Mouse (Mus musculus) limb, embryonic 12.5 days (tissue): ENCODE results near the gene Ppm1n. TPM values are rescaled to one million over a fixed set of nuclear protein-coding genes. Genes with fewer than 3 reads are reported as not detected.
"Not testable (repeated sequence)": the region's sequence is repeated elsewhere in the genome, so short reads cannot be mapped to it uniquely, and the experiment has no call there.

Source experiments
- ATAC-seq: fragments of 200-750 bp; cut with Nextera tagmentation; 2 replicates; pipeline ENCODE4 v1.8.0; 2017; ENCODE audit warnings: low read depth, moderate TSS enrichment; ENCODE audit not compliant: insufficient number of reproducible peaks, insufficient read depth, low FRiP score, low TSS enrichment
- H3K27ac ChIP-seq: fragments of 300-500 bp; sonication (generic); 2 replicates; pipeline ENCODE4 v1.5.1; 2016; ENCODE audit warnings: mild to moderate bottlenecking, moderate library complexity
- H3K27me3 ChIP-seq: fragments of 300-500 bp; sonication (generic); 2 replicates; pipeline ENCODE4 v1.6.1; 2016; ENCODE audit warnings: mild to moderate bottlenecking, moderate library complexity
- H3K36me3 ChIP-seq: fragments of 300-500 bp; sonication (generic); 2 replicates; pipeline ENCODE4 v1.6.1; 2016; ENCODE audit warnings: mild to moderate bottlenecking, moderate library complexity
- H3K4me1 ChIP-seq: fragments of 300-500 bp; sonication (generic); replicated peaks from 2 replicates; pipeline ENCODE4 v1.6.1; 2016
- H3K4me2 ChIP-seq: fragments of 300-500 bp; sonication (generic); 2 replicates; pipeline ENCODE4 v1.6.1; 2016; ENCODE audit warnings: mild to moderate bottlenecking, moderate library complexity
- H3K4me3 ChIP-seq: fragments of 300-500 bp; sonication (generic); replicated peaks from 2 replicates; pipeline ENCODE4 v1.5.1; 2016; ENCODE audit warnings: mild to moderate bottlenecking
- H3K9ac ChIP-seq: fragments of 300-500 bp; sonication (generic); replicated peaks from 2 replicates; pipeline ENCODE4 v1.6.1; 2016; ENCODE audit warnings: mild to moderate bottlenecking, moderate library complexity
- H3K9me3 ChIP-seq: fragments of 300-500 bp; sonication (generic); 2 replicates; pipeline ENCODE4 v1.6.1; 2016; ENCODE audit warnings: mild to moderate bottlenecking, moderate library complexity
- WGBS: fragments of 180-500 bp; shearing (Covaris S2); methylation state at CpG from one replicate; pipeline ENCODE4 v1.1.7; 2016; 5-methylcytosine and 5-hydroxymethylcytosine counted together
- polyA plus RNA-seq: library from polyadenylated mRNA; unstranded; fragments of >200 nt; fragmentation: Nextera tagmentation; extraction: Ambion mirVana; gene quantifications from 2 replicates; pipeline ENCODE4 v1.2.1, GENCODE M21; 2016

Gene Ppm1n
- polyA plus RNA-seq, 1 experiment from 2014 or later: not detected

GRCm38 (mm10) chr7:19299194-19299593 lies 19.3 kb upstream of the Ppm1n start:
- WGBS: 26% methylated on average over 3 of the region's 3 CpGs

DNA sequence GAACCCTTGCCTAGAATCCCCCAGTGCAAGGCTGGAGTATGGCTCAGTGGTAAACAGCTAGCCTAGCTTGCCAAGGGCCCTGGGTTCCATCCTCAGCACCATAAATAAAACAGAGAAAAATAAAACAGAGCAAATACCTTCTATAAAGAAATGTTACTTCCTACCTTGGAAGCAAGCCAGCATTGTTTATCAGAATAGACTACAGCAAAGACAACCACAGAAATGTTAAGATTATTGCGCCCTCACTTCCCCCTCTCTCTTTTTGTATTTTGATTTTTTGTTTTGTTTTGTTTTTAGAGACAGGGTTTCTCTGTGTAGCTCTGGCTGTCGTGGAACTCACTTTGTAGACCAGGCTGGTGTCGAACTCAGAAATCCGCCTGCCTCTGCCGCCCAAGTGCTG lies 17.9 kb upstream of the Ppm1n start:
- 88% methylated on average over 5 of the region's 5 CpGs for WGBS
- Histone ChIP-seq H3K36me3 (no peaks in the 10 kb centered on the region), H3K4me1 (peaks cover 13% of the 10 kb centered on the region; the same call in 1 of the 2 replicates), H3K9ac (no peak overlapping the region), H3K9me3 (no peaks in the 10 kb centered on the region), H3K4me3 (no peak overlapping the region), H3K27ac (no peak overlapping the region), H3K27me3 (peaks cover 17% of the 10 kb centered on the region), H3K4me2 (no peak overlapping the region)
- no peak for ATAC-seq

More at GRCm38 (mm10) chr7:19299194-19299593, 19.3 kb upstream of the Ppm1n start:
- H3K9ac ChIP-seq: no peak overlapping the region
- H3K4me3 ChIP-seq: no peak overlapping the region
- no peak for ATAC-seq
- H3K4me1 ChIP-seq: peaks cover 21% of the 10 kb centered on the region; the same call in 1 of the 2 replicates
- no peak overlapping the region for H3K4me2 ChIP-seq
- no peaks in the 10 kb centered on the region for H3K36me3 ChIP-seq
- no peaks in the 10 kb centered on the region for H3K9me3 ChIP-seq
- no peak overlapping the region for H3K27ac ChIP-seq
- peaks cover 31% of the 10 kb centered on the region for H3K27me3 ChIP-seq

- ATAC-seq: no peak
- Histone ChIP-seq H3K9me3 (no peaks in the 10 kb centered on the region), H3K27me3 (peaks cover 9% of the 10 kb centered on the region), H3K9ac (no peak overlapping the region), H3K36me3 (no peaks in the 10 kb centered on the region), H3K4me2 (no peak overlapping the region), H3K4me1 (peaks cover 13% of the 10 kb centered on the region; the same call in 1 of the 2 replicates), H3K4me3 (no peak overlapping the region), H3K27ac (no peak overlapping the region)
- WGBS: 85% methylated on average over 6 of the region's 6 CpGs
Observed at GRCm38 (mm10) chr7:19297034-19297433, 17.2 kb upstream of the Ppm1n start.

- no peaks in the 10 kb centered on the region for H3K9me3 ChIP-seq
- peak overlapping the region; percentile 61 for H3K9ac ChIP-seq
- H3K27me3 ChIP-seq: no peaks in the 10 kb centered on the region
- ATAC-seq: peak; percentile 60; the same call in 1 of the 2 replicates
- H3K36me3 ChIP-seq: no peaks in the 10 kb centered on the region
- peaks cover 17% of the 10 kb centered on the region for H3K4me1 ChIP-seq
- no peak overlapping the region for H3K27ac ChIP-seq
- peak overlapping the region; percentile 36 for H3K4me3 ChIP-seq
- WGBS: 14% methylated on average over 22 of the region's 22 CpGs
- H3K4me2 ChIP-seq: peak overlapping the region; percentile 57
Observed at GRCm38 (mm10) chr7:19295503-19296185, 15.8 kb upstream of the Ppm1n start.

DNA sequence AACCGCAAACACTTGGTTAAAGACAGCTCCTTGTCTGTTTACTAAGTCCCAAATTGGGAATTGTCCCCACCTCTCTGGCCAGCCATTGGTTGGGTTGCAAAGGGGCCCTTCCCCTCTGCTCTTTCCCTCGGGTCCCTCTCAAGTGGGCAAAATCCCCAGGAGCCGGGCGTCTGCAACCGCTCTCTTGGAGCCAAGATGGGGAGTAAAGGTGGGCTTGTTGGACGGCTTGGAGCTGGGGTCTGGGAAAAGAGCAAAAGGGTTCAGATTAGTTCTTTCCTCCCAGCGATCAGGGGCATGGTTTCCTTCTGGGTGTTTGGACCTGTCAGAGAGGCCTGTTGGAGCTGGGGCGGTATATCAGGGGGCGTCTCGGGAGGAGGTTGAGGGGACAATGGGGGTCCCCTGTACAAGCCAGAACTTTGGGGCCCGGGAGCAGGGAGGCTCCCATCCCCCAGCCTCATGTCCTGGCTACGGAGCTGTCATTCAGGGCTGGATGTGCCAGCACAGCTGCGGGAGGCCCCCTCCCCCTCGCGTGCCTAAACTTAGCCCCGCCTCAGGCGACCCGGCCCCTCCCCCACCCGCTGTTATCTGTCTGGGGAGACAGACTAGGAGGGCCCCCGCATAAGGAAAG lies 11.2 kb upstream of the Ppm1n start:
- H3K4me1 ChIP-seq: peaks cover 18% of the 10 kb centered on the region
- H3K27me3 ChIP-seq: no peaks in the 10 kb centered on the region
- H3K4me3 ChIP-seq: peak overlapping the region; percentile 36
- H3K27ac ChIP-seq: peak overlapping the region; percentile 46; the same call in 1 of the 2 replicates
- ATAC-seq: peak; percentile 33; the same call in 1 of the 2 replicates
- no peaks in the 10 kb centered on the region for H3K36me3 ChIP-seq
- WGBS: under 1% methylated on average over 20 of the region's 20 CpGs
- H3K9ac ChIP-seq: peak overlapping the region; percentile 51
- H3K9me3 ChIP-seq: no peaks in the 10 kb centered on the region
- peak overlapping the region; percentile 59 for H3K4me2 ChIP-seq

- WGBS: 32% methylated on average over 4 of the region's 4 CpGs
- Histone ChIP-seq H3K36me3 (no peaks in the 10 kb centered on the region), H3K4me3 (no peak overlapping the region), H3K4me2 (no peak overlapping the region), H3K27ac (no peak overlapping the region), H3K9ac (no peak overlapping the region), H3K27me3 (peaks cover 49% of the 10 kb centered on the region), H3K4me1 (peaks cover 10% of the 10 kb centered on the region; the same call in 1 of the 2 replicates), H3K9me3 (no peaks in the 10 kb centered on the region)
- ATAC-seq: no peak
Observed at GRCm38 (mm10) chr7:19284763-19285162, 4.9 kb upstream of the Ppm1n start.

DNA sequence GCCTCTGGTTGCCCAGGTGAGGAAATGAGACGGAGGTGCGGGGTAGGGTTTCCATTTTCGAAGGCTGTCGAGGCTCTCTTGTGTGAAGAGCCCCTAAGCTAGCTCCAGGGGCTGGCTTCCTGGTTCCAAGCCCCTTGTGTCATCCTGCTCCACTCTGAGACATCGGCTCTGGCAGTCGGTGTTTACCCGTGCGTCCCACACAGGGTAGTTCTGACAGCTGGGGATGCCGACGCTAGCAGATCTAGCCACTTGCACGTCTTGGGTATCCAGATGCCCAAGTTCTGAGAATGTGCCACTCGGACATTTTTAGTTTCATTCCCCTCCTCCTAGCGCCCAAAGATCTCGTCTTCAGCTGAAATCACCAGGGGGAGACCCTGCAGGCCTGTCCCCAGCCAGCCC lies 3.5 kb upstream of the Ppm1n start:
- 40% methylated on average over 14 of the region's 14 CpGs for WGBS
- H3K9me3 ChIP-seq: no peaks in the 10 kb centered on the region
- no peak for ATAC-seq
- H3K27me3 ChIP-seq: peaks cover 62% of the 10 kb centered on the region
- H3K36me3 ChIP-seq: no peaks in the 10 kb centered on the region
- H3K27ac ChIP-seq: no peak overlapping the region
- H3K4me2 ChIP-seq: peak overlapping the region; percentile 98
- H3K9ac ChIP-seq: no peak overlapping the region
- H3K4me3 ChIP-seq: no peak overlapping the region
- H3K4me1 ChIP-seq: peaks cover 17% of the 10 kb centered on the region

GRCm38 (mm10) chr7:19282791-19283405 lies 3.0 kb upstream of the Ppm1n start:
- Histone ChIP-seq H3K27ac (peak overlapping the region; percentile 17; the same call in 1 of the 2 replicates), H3K4me2 (peak overlapping the region; percentile 98), H3K27me3 (peaks cover 67% of the 10 kb centered on the region), H3K36me3 (no peaks in the 10 kb centered on the region), H3K9ac (peak overlapping the region; percentile 50), H3K4me1 (peaks cover 17% of the 10 kb centered on the region), H3K9me3 (no peaks in the 10 kb centered on the region), H3K4me3 (peak overlapping the region; percentile 58)
- WGBS: 1% methylated on average over 33 of the region's 35 CpGs
- peak; percentile 48 for ATAC-seq

- Histone ChIP-seq H3K4me1 (peaks cover 17% of the 10 kb centered on the region), H3K27ac (peak within 1 kb of the TSS; percentile 17; the same call in 1 of the 2 replicates), H3K4me2 (peak within 1 kb of the TSS; percentile 98), H3K4me3 (peak within 1 kb of the TSS; percentile 58), H3K36me3 (no peaks in the 10 kb centered on the region), H3K9ac (peak within 1 kb of the TSS; percentile 50), H3K27me3 (peaks cover 73% of the 10 kb centered on the region), H3K9me3 (no peaks in the 10 kb centered on the region)
- ATAC-seq: peak; percentile 61; the same call in 1 of the 2 replicates
- under 1% methylated on average over 36 of the region's 37 CpGs for WGBS
Observed at GRCm38 (mm10) chr7:19282385-19282784, 2.5 kb upstream of the Ppm1n start, which contains the start of gene Rtn2. TSS of gene Rtn2 (plus strand) at chr7:19282624.

DNA sequence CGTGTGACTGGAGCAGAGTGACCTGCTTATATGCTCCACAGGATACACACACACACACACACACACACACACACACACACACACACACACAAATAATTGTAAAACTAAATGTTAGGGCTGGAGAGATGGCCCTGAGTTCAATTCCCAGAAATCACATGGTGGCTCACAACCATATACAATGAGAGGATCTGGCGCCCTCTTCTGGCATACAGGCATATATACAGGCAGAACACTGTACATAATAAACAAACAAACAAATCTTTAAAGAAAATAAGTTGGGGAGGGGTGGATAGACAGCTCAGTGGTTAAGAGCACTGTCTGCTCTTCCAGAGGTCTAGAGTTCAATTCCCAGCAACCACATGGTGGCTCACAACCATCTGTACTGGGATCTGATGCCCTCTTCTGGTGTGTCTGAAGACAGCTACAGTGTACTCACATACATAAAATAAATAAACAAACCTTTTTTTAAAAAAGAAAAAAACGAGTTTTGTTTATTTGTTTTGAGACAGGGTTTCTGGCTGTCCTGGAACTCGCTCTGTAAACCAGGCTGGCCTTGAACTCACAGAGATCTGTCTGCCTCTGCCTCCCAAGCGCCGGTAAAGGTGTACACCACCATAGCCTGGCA lies 1.9 kb upstream of the Ppm1n start:
- H3K27ac ChIP-seq, H3K36me3 ChIP-seq, H3K9ac ChIP-seq, ATAC-seq, H3K9me3 ChIP-seq: not testable (repeated sequence)
- Histone ChIP-seq H3K4me2 (peak overlapping the region; percentile 98), H3K4me3 (peak overlapping the region; percentile 58; the same call in 1 of the 2 replicates), H3K27me3 (peaks cover 78% of the 10 kb centered on the region), H3K4me1 (peaks cover 17% of the 10 kb centered on the region)
- WGBS: 33% methylated on average over 6 of the region's 6 CpGs

DNA sequence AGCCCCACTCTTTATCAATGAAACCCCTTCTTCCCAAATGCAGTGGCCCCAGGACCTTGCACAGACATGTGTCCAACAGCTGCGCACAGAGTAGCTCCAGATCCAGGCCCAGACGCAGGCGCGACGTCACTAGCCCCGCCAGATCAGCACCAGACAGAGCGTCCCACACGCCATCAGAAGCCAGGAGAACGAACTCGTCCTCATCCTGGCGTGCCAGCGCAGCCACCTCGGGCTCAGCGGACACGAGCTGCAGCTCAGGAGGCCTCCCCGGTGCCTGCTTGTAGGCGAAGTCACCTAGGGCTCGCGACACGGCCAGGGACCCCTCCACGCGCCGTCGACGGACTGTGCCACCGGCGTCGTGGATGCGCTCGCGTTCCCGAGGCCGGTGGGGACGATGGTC lies 812 bp downstream of the Ppm1n start:
- Histone ChIP-seq H3K36me3 (no peaks in the 10 kb centered on the region), H3K27me3 (peaks cover 72% of the 10 kb centered on the region), H3K4me2 (peak overlapping the region; percentile 51), H3K9ac (no peak overlapping the region), H3K9me3 (0 out of 2 replicates have a peak, but pooled peaks cover 3% of the 10 kb centered on the region), H3K4me1 (peaks cover 17% of the 10 kb centered on the region), H3K27ac (no peak overlapping the region), H3K4me3 (peak overlapping the region; percentile 33)
- ATAC-seq: no peak
- WGBS: 2% methylated on average over 34 of the region's 34 CpGs
